Mouse (Mus musculus): ENCODE measurements around the gene Rfx3. TPM values are rescaled to one million over a fixed set of nuclear protein-coding genes. Genes with fewer than 3 reads are reported as not detected.

Gene Rfx3
- 41.7 and 44.4 TPM in 2 replicates for polyA plus RNA-seq (2014; fragmentation: Nextera tagmentation; extraction: Ambion mirVana)

DNA sequence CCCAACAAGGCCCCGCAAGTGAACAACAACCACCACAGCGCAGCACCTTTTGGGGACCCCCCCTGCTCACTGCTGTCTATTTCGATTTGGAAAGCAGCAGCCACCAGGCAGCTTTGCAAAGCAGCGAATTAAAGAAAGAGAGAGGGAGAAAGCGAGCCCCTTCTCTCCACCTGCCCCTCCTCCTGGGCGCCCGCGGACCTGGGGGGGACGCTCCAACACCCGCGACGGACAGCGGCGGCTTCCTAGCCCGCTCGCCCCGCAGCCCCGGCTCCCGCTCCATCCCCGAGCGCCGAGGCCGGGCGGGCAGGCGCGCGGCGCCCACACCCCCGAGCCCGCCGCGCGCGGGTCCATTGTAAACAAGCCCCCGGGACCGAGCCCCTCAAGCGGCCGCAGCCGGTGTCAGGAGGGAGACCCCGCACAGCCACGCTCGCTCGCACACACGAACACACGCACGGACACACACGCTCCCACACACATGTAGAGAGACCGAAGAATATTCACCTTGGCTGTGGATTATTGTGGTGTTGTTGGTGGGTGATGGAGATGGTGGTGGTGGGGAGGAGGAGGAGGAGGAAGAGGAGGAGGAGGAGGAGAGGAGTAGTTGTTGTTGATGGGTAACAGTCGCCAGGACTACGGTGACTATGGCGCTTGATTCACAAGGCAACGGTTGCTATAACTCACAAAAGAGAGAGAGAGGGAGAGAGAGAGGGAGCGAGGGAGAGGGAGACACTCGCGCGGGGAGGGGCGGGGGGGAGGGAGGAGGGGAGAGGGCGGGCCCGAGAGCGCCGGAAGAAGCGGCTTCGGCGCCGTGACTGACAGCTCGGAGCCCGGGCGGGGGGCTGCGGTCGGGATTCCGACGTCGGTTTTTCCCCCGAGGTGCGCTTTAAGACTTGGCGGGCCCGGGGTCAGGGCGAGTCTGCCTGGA lies at the start of gene Rfx3:
Rfx3 (minus strand) TSS at position 696 of the 925 bp plus-strand sequence.
- Histone ChIP-seq H3K4me1 (replicated peaks; ENCODE audit: control insufficient read depth, insufficient read depth, low read length) (peaks cover 2% of the 10 kb centered on the region; the same call in 1 of the 2 replicates), H3K9me3 (ENCODE audit: control insufficient read depth, low read length) (no peaks in the 10 kb centered on the region), H3K4me2 (ENCODE audit: low read depth, low read length, severe bottlenecking) (peak within 1 kb of the TSS; percentile 77), H3K4me3 (ENCODE audit: low read depth, low read length) (peak within 1 kb of the TSS; percentile 93), H3K27ac (ENCODE audit: low read depth, low read length) (peak within 1 kb of the TSS; percentile 100), H3K36me3 (ENCODE audit: control insufficient read depth, insufficient read depth, low read length) (no peaks in the 10 kb centered on the region), H3K9ac (ENCODE audit: low read length) (peak within 1 kb of the TSS; percentile 97), H3K27me3 (ENCODE audit: control insufficient read depth, insufficient read depth, low read length) (no peaks in the 10 kb centered on the region)
- DNase-seq (ENCODE audit: low spot score) (peak; percentile 94), ATAC-seq (replicated peaks; ENCODE audit: low FRiP score) (peak; percentile 88)
- WGBS, result under 1% methylated on average over 61 of the region's 78 CpGs

GRCm38 (mm10) chr19:28052058-28052457 lies 41.1 kb upstream of the Rfx3 start:
- Histone ChIP-seq H3K9me3 (ENCODE audit: control insufficient read depth, low read length) (no peaks in the 10 kb centered on the region), H3K27ac (ENCODE audit: low read depth, low read length) (no peak overlapping the region), H3K4me1 (replicated peaks; ENCODE audit: control insufficient read depth, insufficient read depth, low read length) (no peaks in the 10 kb centered on the region), H3K4me3 (ENCODE audit: low read depth, low read length) (no peak overlapping the region), H3K4me2 (ENCODE audit: low read depth, low read length, severe bottlenecking) (no peak overlapping the region), H3K9ac (ENCODE audit: low read length) (no peak overlapping the region), H3K36me3 (ENCODE audit: control insufficient read depth, insufficient read depth, low read length) (no peaks in the 10 kb centered on the region), H3K27me3 (ENCODE audit: control insufficient read depth, insufficient read depth, low read length) (no peaks in the 10 kb centered on the region)
- 85% methylated on average over 1 of the region's 1 CpGs for WGBS
- DNase-seq (ENCODE audit: low spot score) (no peak), ATAC-seq (replicated peaks; ENCODE audit: low FRiP score) (no peak)

GRCm38 (mm10) chr19:28051571-28051970 lies 40.6 kb upstream of the Rfx3 start:
- Histone ChIP-seq H3K36me3 (ENCODE audit: control insufficient read depth, insufficient read depth, low read length) (no peaks in the 10 kb centered on the region), H3K4me3 (ENCODE audit: low read depth, low read length) (no peak overlapping the region), H3K4me2 (ENCODE audit: low read depth, low read length, severe bottlenecking) (no peak overlapping the region), H3K9ac (ENCODE audit: low read length) (no peak overlapping the region), H3K4me1 (replicated peaks; ENCODE audit: control insufficient read depth, insufficient read depth, low read length) (no peaks in the 10 kb centered on the region), H3K27ac (ENCODE audit: low read depth, low read length) (no peak overlapping the region), H3K27me3 (ENCODE audit: control insufficient read depth, insufficient read depth, low read length) (no peaks in the 10 kb centered on the region), H3K9me3 (ENCODE audit: control insufficient read depth, low read length) (no peaks in the 10 kb centered on the region)
- DNase-seq (ENCODE audit: low spot score), result no peak
- no peak for ATAC-seq (replicated peaks; ENCODE audit: low FRiP score)
- WGBS, result 85% methylated on average over 5 of the region's 5 CpGs

- H3K36me3 ChIP-seq (ENCODE audit: control insufficient read depth, insufficient read depth, low read length), result no peaks in the 10 kb centered on the region
- H3K9ac ChIP-seq (ENCODE audit: low read length), result no peak overlapping the region
- no peaks in the 10 kb centered on the region for H3K27me3 ChIP-seq (ENCODE audit: control insufficient read depth, insufficient read depth, low read length)
- H3K4me2 ChIP-seq (ENCODE audit: low read depth, low read length, severe bottlenecking), result no peak overlapping the region
- H3K27ac ChIP-seq (ENCODE audit: low read depth, low read length), result no peak overlapping the region
- no peak for ATAC-seq (replicated peaks; ENCODE audit: low FRiP score)
- DNase-seq (ENCODE audit: low spot score), result no peak
- 89% methylated on average over 4 of the region's 4 CpGs for WGBS
- no peak overlapping the region for H3K4me3 ChIP-seq (ENCODE audit: low read depth, low read length)
- H3K9me3 ChIP-seq (ENCODE audit: control insufficient read depth, low read length), result no peaks in the 10 kb centered on the region
- no peaks in the 10 kb centered on the region for H3K4me1 ChIP-seq (replicated peaks; ENCODE audit: control insufficient read depth, insufficient read depth, low read length)
Measured at GRCm38 (mm10) chr19:28049280-28049679, 38.3 kb upstream of the Rfx3 start.

- no peak for DNase-seq (ENCODE audit: low spot score)
- no peak overlapping the region for H3K27ac ChIP-seq (ENCODE audit: low read depth, low read length)
- no peaks in the 10 kb centered on the region for H3K4me1 ChIP-seq (replicated peaks; ENCODE audit: control insufficient read depth, insufficient read depth, low read length)
- no peak overlapping the region for H3K9ac ChIP-seq (ENCODE audit: low read length)
- WGBS, result 88% methylated on average over 5 of the region's 5 CpGs
- no peaks in the 10 kb centered on the region for H3K27me3 ChIP-seq (ENCODE audit: control insufficient read depth, insufficient read depth, low read length)
- no peaks in the 10 kb centered on the region for H3K36me3 ChIP-seq (ENCODE audit: control insufficient read depth, insufficient read depth, low read length)
- H3K9me3 ChIP-seq (ENCODE audit: control insufficient read depth, low read length), result no peaks in the 10 kb centered on the region
- ATAC-seq (replicated peaks; ENCODE audit: low FRiP score), result no peak
- H3K4me2 ChIP-seq (ENCODE audit: low read depth, low read length, severe bottlenecking), result no peak overlapping the region
- no peak overlapping the region for H3K4me3 ChIP-seq (ENCODE audit: low read depth, low read length)
Measured at GRCm38 (mm10) chr19:28046806-28047205, 35.8 kb upstream of the Rfx3 start.

GRCm38 (mm10) chr19:28044950-28045349 lies 34.0 kb upstream of the Rfx3 start:
- H3K4me3 ChIP-seq (ENCODE audit: low read depth, low read length), result no peak overlapping the region
- H3K27me3 ChIP-seq (ENCODE audit: control insufficient read depth, insufficient read depth, low read length), result no peaks in the 10 kb centered on the region
- no peak overlapping the region for H3K27ac ChIP-seq (ENCODE audit: low read depth, low read length)
- no peaks in the 10 kb centered on the region for H3K4me1 ChIP-seq (replicated peaks; ENCODE audit: control insufficient read depth, insufficient read depth, low read length)
- no peak overlapping the region for H3K4me2 ChIP-seq (ENCODE audit: low read depth, low read length, severe bottlenecking)
- 87% methylated on average over 5 of the region's 5 CpGs for WGBS
- DNase-seq (ENCODE audit: low spot score) (no peak), ATAC-seq (replicated peaks; ENCODE audit: low FRiP score) (no peak)
- no peaks in the 10 kb centered on the region for H3K36me3 ChIP-seq (ENCODE audit: control insufficient read depth, insufficient read depth, low read length)
- no peaks in the 10 kb centered on the region for H3K9me3 ChIP-seq (ENCODE audit: control insufficient read depth, low read length)
- H3K9ac ChIP-seq (ENCODE audit: low read length), result no peak overlapping the region

DNA sequence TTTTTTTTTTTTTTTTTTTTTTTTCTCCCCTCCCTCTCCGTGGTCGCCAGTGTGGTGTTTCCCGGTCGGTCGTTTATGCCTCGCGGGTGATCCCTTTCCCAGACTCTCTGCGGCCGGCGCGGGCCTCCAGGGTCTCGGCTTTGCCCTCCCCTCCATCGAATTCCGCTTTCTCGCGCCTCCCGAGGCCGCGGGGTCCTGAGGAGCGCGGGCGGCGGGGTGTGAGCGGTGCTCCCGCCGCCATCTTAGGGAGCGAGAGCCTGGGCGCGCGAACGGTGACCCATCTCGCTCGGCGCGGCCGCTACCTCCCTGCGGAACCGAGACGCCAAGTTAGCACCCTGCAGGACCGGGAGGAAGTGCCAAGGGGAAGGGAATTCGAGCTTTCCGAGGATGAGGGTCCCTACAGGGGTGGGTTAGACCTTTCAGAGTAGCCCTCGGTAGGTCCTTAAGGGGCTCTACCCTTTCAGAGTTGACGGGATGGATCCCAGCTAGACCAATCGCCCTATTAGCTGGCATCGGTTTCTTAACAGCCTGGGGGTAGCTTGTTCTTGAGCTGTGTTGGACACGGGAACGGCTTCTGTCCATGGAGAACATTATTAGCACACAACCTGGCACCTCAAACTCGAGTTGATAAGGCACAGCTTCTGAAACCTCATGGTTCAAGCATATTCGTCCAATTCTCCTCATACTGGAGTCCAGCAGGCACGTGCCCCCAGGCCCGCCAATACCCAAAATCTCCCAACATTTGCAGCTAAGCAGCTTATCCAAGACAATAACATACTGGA lies 943 bp upstream of the Rfx3 start:
- peaks cover 2% of the 10 kb centered on the region; the same call in 1 of the 2 replicates for H3K4me1 ChIP-seq (replicated peaks; ENCODE audit: control insufficient read depth, insufficient read depth, low read length)

DNA sequence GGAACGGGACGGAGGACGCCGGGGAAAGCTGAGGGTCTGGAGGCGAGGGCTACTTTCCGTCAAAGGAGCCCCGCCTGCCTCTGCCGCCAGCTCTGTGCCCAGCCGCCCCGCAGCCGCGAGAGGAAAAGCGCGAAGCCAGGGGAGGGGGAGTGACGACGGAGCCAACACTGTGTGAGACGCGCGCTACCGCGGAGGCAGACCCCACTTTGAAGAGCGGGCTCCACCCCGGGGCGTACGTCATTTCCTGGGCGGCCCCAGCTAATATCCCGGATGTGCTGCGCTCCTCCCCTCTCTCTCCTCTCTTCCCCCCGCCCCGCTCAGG lies 391 bp upstream of the Rfx3 start:
- Histone ChIP-seq H3K9ac (ENCODE audit: low read length) (peak overlapping the region; percentile 97), H3K36me3 (ENCODE audit: control insufficient read depth, insufficient read depth, low read length) (no peaks in the 10 kb centered on the region), H3K4me3 (ENCODE audit: low read depth, low read length) (peak overlapping the region; percentile 93), H3K4me2 (ENCODE audit: low read depth, low read length, severe bottlenecking) (peak overlapping the region; percentile 77), H3K27ac (ENCODE audit: low read depth, low read length) (peak overlapping the region; percentile 100), H3K9me3 (ENCODE audit: control insufficient read depth, low read length) (no peaks in the 10 kb centered on the region), H3K27me3 (ENCODE audit: control insufficient read depth, insufficient read depth, low read length) (no peaks in the 10 kb centered on the region), H3K4me1 (replicated peaks; ENCODE audit: control insufficient read depth, insufficient read depth, low read length) (peaks cover 2% of the 10 kb centered on the region; the same call in 1 of the 2 replicates)
- peak; percentile 98 for ATAC-seq (replicated peaks; ENCODE audit: low FRiP score)
- WGBS, result 0% methylated on average over 27 of the region's 30 CpGs
- peak; percentile 99 for DNase-seq (ENCODE audit: low spot score)

More for the DNA sequence above, 943 bp upstream of the Rfx3 start:
- DNase-seq (ENCODE audit: low spot score) (peak; percentile 87), ATAC-seq (replicated peaks; ENCODE audit: low FRiP score) (peak; percentile 69)
- H3K36me3 ChIP-seq (ENCODE audit: control insufficient read depth, insufficient read depth, low read length), result no peaks in the 10 kb centered on the region
- peak overlapping the region; percentile 77 for H3K4me2 ChIP-seq (ENCODE audit: low read depth, low read length, severe bottlenecking)
- H3K27me3 ChIP-seq (ENCODE audit: control insufficient read depth, insufficient read depth, low read length), result no peaks in the 10 kb centered on the region
- peak overlapping the region; percentile 97 for H3K9ac ChIP-seq (ENCODE audit: low read length)
- H3K27ac ChIP-seq (ENCODE audit: low read depth, low read length), result peak overlapping the region; percentile 100
- WGBS, result under 1% methylated on average over 52 of the region's 52 CpGs
- H3K4me3 ChIP-seq (ENCODE audit: low read depth, low read length), result peak overlapping the region; percentile 93
- no peaks in the 10 kb centered on the region for H3K9me3 ChIP-seq (ENCODE audit: control insufficient read depth, low read length)

All from forebrain, embryonic 11.5 days (tissue).